Mouse (Mus musculus) thymus, adult 2 months (tissue): Measurements from ENCODE around the gene Ska2.

Source experiments
- CTCF ChIP-seq: fragments of 200-500 bp; IDR thresholded peaks from 2 replicates; pipeline ENCODE4 v1.5.1; 2012; ENCODE audit warnings: mild to moderate bottlenecking, control low read depth, low read length, moderate library complexity, borderline replicate concordance; ENCODE audit not compliant: control insufficient read depth, poor library complexity, insufficient read depth; ENCODE audit errors: extremely low read depth
- POLR2A ChIP-seq: fragments of 200-500 bp; IDR thresholded peaks from 2 replicates; pipeline ENCODE4 v1.6.1; 2012; ENCODE audit warnings: mild to moderate bottlenecking, low read length, control low read depth, moderate library complexity; ENCODE audit not compliant: control insufficient read depth, poor library complexity, insufficient read depth; ENCODE audit errors: extremely low read depth

DNA sequence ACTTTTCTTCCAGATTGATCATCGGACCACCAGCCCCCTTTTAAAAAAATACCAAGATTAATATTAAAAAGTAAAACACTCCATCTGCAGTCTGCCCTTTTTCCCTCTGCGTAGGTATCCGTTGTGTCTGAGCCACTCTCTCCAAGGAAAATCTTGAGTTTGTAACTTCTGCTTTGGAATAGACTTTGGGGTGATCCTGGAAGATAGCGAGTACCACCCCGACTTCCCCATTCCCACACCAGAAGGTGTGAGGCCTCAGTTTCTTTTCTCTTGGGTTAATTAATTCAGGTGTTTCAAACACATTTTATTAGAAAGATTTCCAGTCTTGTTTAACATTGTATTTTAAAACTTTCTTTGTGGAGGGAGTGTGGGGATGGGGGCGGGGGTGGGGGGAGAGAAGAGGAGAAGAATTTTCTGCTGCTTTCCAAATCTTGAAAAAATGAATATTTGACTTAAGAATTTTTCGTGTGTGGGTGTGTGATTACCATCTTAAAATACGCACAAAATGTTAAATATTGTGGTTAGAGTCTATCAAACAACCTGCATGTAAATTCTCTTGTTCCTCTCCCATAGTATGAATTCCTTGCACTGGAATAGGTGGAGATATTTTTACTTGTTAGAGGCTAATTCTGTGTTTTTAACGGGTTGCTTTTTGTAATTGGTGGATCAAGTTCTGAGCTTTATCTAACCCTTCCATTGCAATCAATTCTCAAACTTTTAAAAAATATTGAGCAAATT, 1.3 kb downstream of the Ska2 start:
- no peak for TF ChIP-seq CTCF
- no peak for TF ChIP-seq POLR2A
